Mouse (Mus musculus): ENCODE measurements at regions not wholly inside any gene's neighbourhood (a gene's known extent, or its start where the extent isn't known, plus 50 kb on each side); places are given as distances from the start of the nearest gene placed in this dataset.

DNA sequence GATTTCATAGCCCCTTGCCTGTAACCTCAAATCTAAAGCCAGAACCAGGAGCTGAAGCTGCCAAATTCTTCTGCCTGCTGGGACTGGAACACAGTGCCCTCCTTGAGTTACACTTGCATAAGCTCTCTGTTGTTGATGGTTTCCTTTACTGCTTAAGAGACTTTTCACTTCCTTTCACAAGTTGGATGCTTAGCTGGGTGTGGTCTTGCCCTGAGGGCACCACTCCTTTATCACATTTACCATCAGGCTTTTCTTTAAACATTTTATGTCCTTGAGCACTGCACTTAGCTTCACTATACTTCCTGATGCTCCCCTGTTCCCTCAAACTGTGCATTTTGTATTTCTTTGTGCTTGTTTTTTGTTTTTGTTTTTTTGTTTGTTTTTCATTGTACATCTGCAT, 92.1 kb upstream of the Spry2 start:
- TF ChIP-seq POLR2A (IDR thresholded peaks at IDR 0.05; ENCODE audit: borderline replicate concordance, insufficient read depth, low read length) (no peak), CTCF (IDR thresholded peaks at IDR 0.05; ENCODE audit: borderline replicate concordance, insufficient read depth, low read depth, low read length) (no peak)

Measured in cerebellum, adult 2 months (tissue).